Mouse (Mus musculus): ENCODE measurements around the gene Zfp341.

GRCm38 (mm10) chr2:154674008-154674407, 60.9 kb downstream of the Zfp341 start:
- TF ChIP-seq EP300 (IDR thresholded peaks at IDR 0.05; ENCODE audit: insufficient read depth, low read depth, low read length) (no peak), POLR2A (IDR thresholded peaks at IDR 0.05; ENCODE audit: insufficient read depth, low read length) (no peak), CTCF (IDR thresholded peaks at IDR 0.05; ENCODE audit: low read depth, low read length) (no peak)

All from ES-Bruce4 (cell line).